Mouse (Mus musculus) MEL (cell line): ENCODE measurements around the gene Ell. TPM values are rescaled to one million over a fixed set of nuclear protein-coding genes. Genes with fewer than 3 reads are reported as not detected.
A peak's percentile ranks its signal among the peaks of the same experiment; 100 is the strongest.

Experiments
- DNase-seq: peaks from one replicate; pipeline ENCODE4 v3.0.0; 2011; ENCODE audit warnings: low read depth, low spot score
- H3K27ac ChIP-seq: 2 replicates; pipeline ENCODE4 v1.5.1; 2012; ENCODE audit warnings: low read depth, mild to moderate bottlenecking, control low read depth, low read length, moderate library complexity; ENCODE audit not compliant: control insufficient read depth
- H3K27me3 ChIP-seq, 2 experiments: fragments of 150-350 bp in 1 of 2; sonication (generic) in 1 of 2; 2 replicates each; pipeline ENCODE4 v1.6.1; 2012; ENCODE audit warnings: low read length in 2 of 2, mild to moderate bottlenecking in 2 of 2, improper control_type of control experiment in 1 of 2, moderate library complexity in 1 of 2; ENCODE audit not compliant: insufficient read depth in 2 of 2, control insufficient read depth in 1 of 2
- H3K36me3 ChIP-seq, 2 experiments: 2 replicates each; pipeline ENCODE4 v1.6.1; 2012 to 2014; ENCODE audit warnings: low read length in 2 of 2, improper control_type of control experiment in 1 of 2, inconsistent platforms in 1 of 2, mild to moderate bottlenecking in 1 of 2; ENCODE audit not compliant: insufficient read depth in 2 of 2, control insufficient read depth in 1 of 2
- H3K4me1 ChIP-seq, 2 experiments: fragments of 150-350 bp in 1 of 2; sonication (generic) in 1 of 2; 2 replicates each; pipeline ENCODE4 v1.6.1; 2012; ENCODE audit warnings: low read length in 2 of 2, improper control_type of control experiment in 1 of 2, mild to moderate bottlenecking in 1 of 2; ENCODE audit not compliant: insufficient read depth in 2 of 2, control insufficient read depth in 1 of 2
- H3K4me3 ChIP-seq, 2 experiments: fragments of 150-350 bp in 1 of 2; sonication (generic) in 1 of 2; 2 replicates each; pipeline ENCODE4 v1.5.1; 2012; ENCODE audit warnings: low read depth in 2 of 2, low read length in 2 of 2, mild to moderate bottlenecking in 2 of 2, moderate library complexity in 2 of 2, control low read depth in 1 of 2, improper control_type of control experiment in 1 of 2; ENCODE audit not compliant: control insufficient read depth in 1 of 2, insufficient read depth in 1 of 2
- H3K79me2 ChIP-seq: 2 replicates; pipeline ENCODE4 v1.6.1; 2012; ENCODE audit warnings: mild to moderate bottlenecking, low read length, moderate library complexity; ENCODE audit not compliant: control insufficient read depth, poor library complexity, insufficient read depth
- H3K9ac ChIP-seq: 2 replicates; pipeline ENCODE4 v1.6.1; 2012; ENCODE audit warnings: low read depth, mild to moderate bottlenecking, control low read depth, low read length, moderate library complexity; ENCODE audit not compliant: control insufficient read depth, poor library complexity, severe bottlenecking
- H3K9me3 ChIP-seq: fragments of 150-350 bp; sonication (generic); replicated peaks from 2 replicates; pipeline ENCODE4 v1.6.1; 2012; ENCODE audit warnings: mild to moderate bottlenecking, low read length, improper control_type of control experiment, moderate library complexity; ENCODE audit not compliant: insufficient read depth
- BHLHE40 ChIP-seq: IDR thresholded peaks from 2 replicates; pipeline ENCODE4 v1.6.1; 2012; ENCODE audit warnings: low read depth, mild to moderate bottlenecking, inconsistent platforms, low read length, improper control_type of control experiment, borderline replicate concordance
- CHD2 ChIP-seq: IDR thresholded peaks from 2 replicates; pipeline ENCODE4 v1.6.1; 2011; ENCODE audit warnings: low read length, improper control_type of control experiment
- E2F4 ChIP-seq: IDR thresholded peaks from 2 replicates; pipeline ENCODE4 v1.6.1; 2011; ENCODE audit warnings: low read depth, low read length, improper control_type of control experiment, borderline replicate concordance
- ELF1 ChIP-seq: IDR thresholded peaks from 2 replicates; pipeline ENCODE4 v1.6.1; 2014; ENCODE audit warnings: low read depth, mild to moderate bottlenecking, inconsistent platforms, low read length, improper control_type of control experiment, moderate library complexity
- GABPA ChIP-seq: IDR thresholded peaks from 2 replicates; pipeline ENCODE4 v1.6.1; 2012; ENCODE audit warnings: low read depth, mild to moderate bottlenecking, inconsistent platforms, low read length, improper control_type of control experiment, moderate library complexity
- GATA1 ChIP-seq: IDR thresholded peaks from 2 replicates; pipeline ENCODE4 v1.6.1; 2011; ENCODE audit warnings: low read depth, low read length, improper control_type of control experiment
- HCFC1 ChIP-seq: IDR thresholded peaks from 2 replicates; pipeline ENCODE4 v1.6.1; 2012; ENCODE audit warnings: low read depth, mild to moderate bottlenecking, inconsistent platforms, low read length, improper control_type of control experiment, moderate library complexity
- JUND ChIP-seq: IDR thresholded peaks from 2 replicates; pipeline ENCODE4 v1.6.1; 2011; ENCODE audit warnings: low read depth, mild to moderate bottlenecking, improper control_type of control experiment, low read length
- KAT2A ChIP-seq: conservative IDR thresholded peaks from 2 replicates; pipeline ENCODE4 v1.6.1; 2012; ENCODE audit warnings: low read depth, low read length, improper control_type of control experiment, inconsistent platforms
- MAFK ChIP-seq: IDR thresholded peaks from 2 replicates; pipeline ENCODE4 v1.6.1; 2011; ENCODE audit warnings: low read depth, mild to moderate bottlenecking, low read length, improper control_type of control experiment, borderline replicate concordance
- MAZ ChIP-seq: IDR thresholded peaks from 2 replicates; pipeline ENCODE4 v1.6.1; 2012; ENCODE audit warnings: low read depth, mild to moderate bottlenecking, inconsistent platforms, low read length, improper control_type of control experiment
- MEF2A ChIP-seq: IDR thresholded peaks from 2 replicates; pipeline ENCODE4 v1.6.1; 2014; ENCODE audit warnings: low read depth, mild to moderate bottlenecking, inconsistent platforms, low read length, improper control_type of control experiment; ENCODE audit not compliant: poor library complexity, insufficient replicate concordance, severe bottlenecking; ENCODE audit errors: extremely low read depth
- MXI1 ChIP-seq: IDR thresholded peaks from 2 replicates; pipeline ENCODE4 v1.6.1; 2011; ENCODE audit warnings: mild to moderate bottlenecking, low read depth, low read length, improper control_type of control experiment
- MYB ChIP-seq: IDR thresholded peaks from 2 replicates; pipeline ENCODE4 v1.6.1; 2011; ENCODE audit warnings: mild to moderate bottlenecking, low read depth, low read length, improper control_type of control experiment
- MYC ChIP-seq: IDR thresholded peaks from 2 replicates; pipeline ENCODE4 v1.6.1; 2011; ENCODE audit warnings: low read depth, mild to moderate bottlenecking, low read length, improper control_type of control experiment, moderate library complexity
- NRF1 ChIP-seq: IDR thresholded peaks from 2 replicates; pipeline ENCODE4 v1.6.1; 2014; ENCODE audit warnings: low read depth, mild to moderate bottlenecking, inconsistent platforms, low read length, improper control_type of control experiment, moderate library complexity; ENCODE audit not compliant: poor library complexity, insufficient read depth, severe bottlenecking
- POLR2A ChIP-seq, 2 experiments: IDR thresholded peaks; 2 replicates each; pipeline ENCODE4 v1.6.1; 2011 to 2012; ENCODE audit warnings: low read length in 2 of 2, mild to moderate bottlenecking in 2 of 2, control low read depth in 1 of 2, improper control_type of control experiment in 1 of 2, low read depth in 1 of 2, moderate library complexity in 1 of 2; ENCODE audit not compliant: control insufficient read depth in 1 of 2, insufficient read depth in 1 of 2, poor library complexity in 1 of 2
- POLR2AphosphoS2 ChIP-seq: IDR thresholded peaks from 2 replicates; pipeline ENCODE4 v1.6.1; 2011; ENCODE audit warnings: low read length, improper control_type of control experiment
- POLR2AphosphoS5 ChIP-seq: IDR thresholded peaks from 2 replicates; pipeline ENCODE4 v1.6.1; 2012; ENCODE audit warnings: low read depth, borderline replicate concordance, mild to moderate bottlenecking, inconsistent platforms, low read length, moderate library complexity, mixed read lengths
- RAD21 ChIP-seq: IDR thresholded peaks from 2 replicates; pipeline ENCODE4 v1.6.1; 2011; ENCODE audit warnings: mild to moderate bottlenecking, low read depth, low read length, improper control_type of control experiment
- RCOR1 ChIP-seq: IDR thresholded peaks from 2 replicates; pipeline ENCODE4 v1.6.1; 2012; ENCODE audit warnings: low read depth, mild to moderate bottlenecking, inconsistent platforms, low read length, improper control_type of control experiment
- SIN3A ChIP-seq: IDR thresholded peaks from 2 replicates; pipeline ENCODE4 v1.6.1; 2012; ENCODE audit warnings: low read length, improper control_type of control experiment, inconsistent platforms
- SMC3 ChIP-seq: IDR thresholded peaks from 2 replicates; pipeline ENCODE4 v1.6.1; 2011; ENCODE audit warnings: low read depth, low read length, improper control_type of control experiment
- TCF12 ChIP-seq: IDR thresholded peaks from 2 replicates; pipeline ENCODE4 v1.6.1; 2014; ENCODE audit warnings: low read depth, mild to moderate bottlenecking, inconsistent platforms, low read length, improper control_type of control experiment, moderate library complexity
- UBTF ChIP-seq: IDR thresholded peaks from 2 replicates; pipeline ENCODE4 v1.6.1; 2012; ENCODE audit warnings: low read depth, mild to moderate bottlenecking, inconsistent platforms, low read length, improper control_type of control experiment, moderate library complexity, borderline replicate concordance; ENCODE audit not compliant: insufficient read depth
- USF2 ChIP-seq, 2 experiments: IDR thresholded peaks; 2 replicates each; pipeline ENCODE4 v1.6.1; 2011 to 2012; ENCODE audit warnings: improper control_type of control experiment in 2 of 2, low read length in 2 of 2, borderline replicate concordance in 1 of 2, inconsistent platforms in 1 of 2, low read depth in 1 of 2, mild to moderate bottlenecking in 1 of 2; ENCODE audit not compliant: insufficient read depth in 1 of 2
- ZC3H11A ChIP-seq: IDR thresholded peaks from 2 replicates; pipeline ENCODE4 v1.6.1; 2012; ENCODE audit warnings: low read depth, mild to moderate bottlenecking, inconsistent platforms, low read length, improper control_type of control experiment
- ZKSCAN1 ChIP-seq: IDR thresholded peaks from 2 replicates; pipeline ENCODE4 v1.6.1; 2012; ENCODE audit warnings: low read depth, mild to moderate bottlenecking, inconsistent platforms, low read length, improper control_type of control experiment, moderate library complexity
- ZMIZ1 ChIP-seq: IDR thresholded peaks from 2 replicates; pipeline ENCODE4 v1.6.1; 2012; ENCODE audit warnings: low read depth, mild to moderate bottlenecking, inconsistent platforms, low read length, improper control_type of control experiment, moderate library complexity
- ZNF384 ChIP-seq: IDR thresholded peaks from 2 replicates; pipeline ENCODE4 v1.6.1; 2012; ENCODE audit warnings: low read depth, mild to moderate bottlenecking, inconsistent platforms, low read length, improper control_type of control experiment
- polyA plus RNA-seq, 2 experiments: library from polyadenylated mRNA; stranded (reverse) in 1 of 2; unstranded in 1 of 2; fragments of >175 nt in 1 of 2; fragments of >200 nt in 1 of 2; gene quantifications; 2 replicates each; pipeline versions ENCODE4 v1.2.1 to v1.2.4; 2012; ENCODE audit warnings: low replicate concordance in 2 of 2, low read depth in 1 of 2; ENCODE audit not compliant: insufficient read length in 2 of 2, insufficient read depth in 1 of 2, missing spikeins in 1 of 2
- total RNA-seq: library from RNA; depleted of rRNA; stranded (reverse); fragments of 300-350 nt; gene quantifications from 2 replicates; pipeline ENCODE4 v1.2.3, GENCODE M21; 2012

The Ell gene
- total and polyA plus RNA-seq, 3 experiments, result 12.4 to 25.9 TPM; not detected in 1

DNA sequence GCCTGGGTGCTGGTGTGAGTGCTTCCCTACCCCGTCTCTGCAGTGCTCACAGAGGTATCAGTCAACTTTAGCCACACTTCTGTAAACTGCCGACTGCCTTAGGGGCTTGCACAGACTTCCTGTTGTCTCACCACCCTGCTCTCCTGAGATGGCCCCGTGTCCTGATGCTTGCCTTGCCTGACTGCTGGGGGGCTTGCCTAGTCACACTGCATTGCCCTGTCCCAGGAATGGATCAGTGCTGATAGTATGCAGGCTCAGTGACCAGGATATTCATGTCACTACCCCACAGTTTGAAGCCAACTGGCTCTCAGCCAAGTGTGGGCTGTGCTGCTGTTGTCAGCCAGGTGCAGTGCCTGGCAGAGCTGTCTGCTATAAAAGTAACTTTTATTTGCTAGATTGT lies 26.3 kb downstream of the Ell start (continued):
- TF ChIP-seq MYB (0 out of 2 replicates have a peak, but pooled peaks have one; percentile 2), ZNF384 (no peak), RAD21 (no peak), POLR2A (IDR thresholded peaks at IDR 0.05; ENCODE audit: control insufficient read depth in 1 of 2, insufficient read depth in 1 of 2, low read depth in 1 of 2, low read length in 2 of 2, poor library complexity in 1 of 2) (no peak), ZC3H11A (no peak), ZMIZ1 (no peak), ZKSCAN1 (no peak), RCOR1 (no peak), MEF2A (no peak), ELF1 (peak; percentile 56; the same call in 1 of the 2 replicates), GABPA (no peak), E2F4 (no peak), JUND (no peak), HCFC1 (no peak), MAFK (no peak), SIN3A (peak; percentile 45), CHD2 (no peak), TCF12 (no peak; the same call in none of the 2 replicates), NRF1 (no peak), UBTF (no peak), KAT2A (no peak), SMC3 (no peak)

GRCm38 (mm10) chr8:70570360-70570759 lies 31.1 kb downstream of the Ell start:
- Histone ChIP-seq H3K79me2 (peaks cover 3% of the 10 kb centered on the region; the same call in 1 of the 2 replicates), H3K27ac (no peak overlapping the region), H3K4me3 (no peak overlapping the region), H3K27me3 (no peaks in the 10 kb centered on the region), H3K9ac (no peak overlapping the region), H3K36me3 (peaks cover 0 to 15% of the 10 kb centered on the region in 2 experiments; a peak in 2 of 4 replicates), H3K4me1 (peaks cover 12 to 15% of the 10 kb centered on the region in 2 experiments), H3K9me3 (no peaks in the 10 kb centered on the region)
- DNase-seq, result no peak
- TF ChIP-seq USF2 (IDR thresholded peaks at IDR 0.05; ENCODE audit: borderline replicate concordance in 1 of 2, insufficient read depth in 1 of 2, low read depth in 1 of 2, low read length in 2 of 2), result no peak
- TF ChIP-seq MAZ, result no peak
- no peak for TF ChIP-seq HCFC1
- no peak for TF ChIP-seq GATA1
- no peak for TF ChIP-seq E2F4
- no peak for TF ChIP-seq MYB
- TF ChIP-seq BHLHE40, result no peak
- TF ChIP-seq SMC3, result no peak
- no peak for TF ChIP-seq GABPA
- TF ChIP-seq POLR2AphosphoS2, result no peak
- no peak for TF ChIP-seq POLR2A (IDR thresholded peaks at IDR 0.05; ENCODE audit: control insufficient read depth in 1 of 2, insufficient read depth in 1 of 2, low read depth in 1 of 2, low read length in 2 of 2, poor library complexity in 1 of 2)
- no peak for TF ChIP-seq UBTF
- no peak for TF ChIP-seq JUND
- no peak for TF ChIP-seq MXI1
- TF ChIP-seq ZMIZ1, result no peak
- no peak for TF ChIP-seq MEF2A
- no peak for TF ChIP-seq POLR2AphosphoS5
- TF ChIP-seq MAFK, result no peak
- no peak for TF ChIP-seq MYC
